Mouse (Mus musculus) limb, embryonic 12.5 days (tissue): Measurements from ENCODE around the gene Agpat1. TPM values are rescaled to one million over a fixed set of nuclear protein-coding genes. Genes with fewer than 3 reads are reported as not detected.
A peak's percentile ranks its signal among the peaks of the same experiment; 100 is the strongest.

Source experiments
- ATAC-seq: fragments of 200-750 bp; cut with Nextera tagmentation; 2 replicates; pipeline ENCODE4 v1.8.0; 2017; ENCODE audit warnings: low read depth, moderate TSS enrichment; ENCODE audit not compliant: insufficient number of reproducible peaks, insufficient read depth, low FRiP score, low TSS enrichment
- H3K27ac ChIP-seq: fragments of 300-500 bp; sonication (generic); 2 replicates; pipeline ENCODE4 v1.5.1; 2016; ENCODE audit warnings: mild to moderate bottlenecking, moderate library complexity
- H3K27me3 ChIP-seq: fragments of 300-500 bp; sonication (generic); 2 replicates; pipeline ENCODE4 v1.6.1; 2016; ENCODE audit warnings: mild to moderate bottlenecking, moderate library complexity
- H3K36me3 ChIP-seq: fragments of 300-500 bp; sonication (generic); 2 replicates; pipeline ENCODE4 v1.6.1; 2016; ENCODE audit warnings: mild to moderate bottlenecking, moderate library complexity
- H3K4me1 ChIP-seq: fragments of 300-500 bp; sonication (generic); replicated peaks from 2 replicates; pipeline ENCODE4 v1.6.1; 2016
- H3K4me2 ChIP-seq: fragments of 300-500 bp; sonication (generic); 2 replicates; pipeline ENCODE4 v1.6.1; 2016; ENCODE audit warnings: mild to moderate bottlenecking, moderate library complexity
- H3K4me3 ChIP-seq: fragments of 300-500 bp; sonication (generic); replicated peaks from 2 replicates; pipeline ENCODE4 v1.5.1; 2016; ENCODE audit warnings: mild to moderate bottlenecking
- H3K9ac ChIP-seq: fragments of 300-500 bp; sonication (generic); replicated peaks from 2 replicates; pipeline ENCODE4 v1.6.1; 2016; ENCODE audit warnings: mild to moderate bottlenecking, moderate library complexity
- H3K9me3 ChIP-seq: fragments of 300-500 bp; sonication (generic); 2 replicates; pipeline ENCODE4 v1.6.1; 2016; ENCODE audit warnings: mild to moderate bottlenecking, moderate library complexity
- WGBS: fragments of 180-500 bp; shearing (Covaris S2); methylation state at CpG from one replicate; pipeline ENCODE4 v1.1.7; 2016; 5-methylcytosine and 5-hydroxymethylcytosine counted together
- polyA plus RNA-seq: library from polyadenylated mRNA; unstranded; fragments of >200 nt; fragmentation: Nextera tagmentation; extraction: Ambion mirVana; gene quantifications from 2 replicates; pipeline ENCODE4 v1.2.1, GENCODE M21; 2016

The Agpat1 gene
- polyA plus RNA-seq, 1 experiment from 2014 or later, result 53.4 TPM

DNA sequence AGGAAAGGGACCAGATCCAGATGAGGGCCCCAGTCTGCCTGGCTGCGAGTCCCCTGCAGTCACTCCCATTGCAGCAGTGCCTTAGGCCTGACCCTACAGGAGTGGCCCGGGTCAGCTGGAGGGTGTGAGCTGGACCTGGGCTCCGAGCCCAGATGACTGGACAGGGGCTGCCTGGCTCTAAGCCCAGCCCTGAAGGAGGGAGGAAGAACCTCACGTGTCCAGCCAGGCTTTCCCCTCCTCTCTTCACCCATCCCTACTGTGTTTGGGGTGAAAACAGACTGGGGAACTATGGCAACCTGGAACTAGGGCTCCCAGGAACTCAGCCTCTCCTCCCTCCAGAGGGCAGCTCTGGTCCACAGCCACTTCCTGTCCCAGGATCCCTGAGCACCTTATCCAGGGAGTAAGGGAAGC is 51.5 kb downstream of the Agpat1 start:
- 69% methylated on average over 4 of the region's 4 CpGs for WGBS
- Histone ChIP-seq H3K27me3 (peaks cover 27% of the 10 kb centered on the region), H3K36me3 (peaks cover 49% of the 10 kb centered on the region), H3K9me3 (no peaks in the 10 kb centered on the region), H3K4me3 (no peak overlapping the region), H3K9ac (no peak overlapping the region), H3K4me2 (no peak overlapping the region), H3K27ac (0 out of 2 replicates have a peak overlapping the region, but pooled peaks have one; percentile 4), H3K4me1 (peaks cover 8% of the 10 kb centered on the region)
- no peak for ATAC-seq

DNA sequence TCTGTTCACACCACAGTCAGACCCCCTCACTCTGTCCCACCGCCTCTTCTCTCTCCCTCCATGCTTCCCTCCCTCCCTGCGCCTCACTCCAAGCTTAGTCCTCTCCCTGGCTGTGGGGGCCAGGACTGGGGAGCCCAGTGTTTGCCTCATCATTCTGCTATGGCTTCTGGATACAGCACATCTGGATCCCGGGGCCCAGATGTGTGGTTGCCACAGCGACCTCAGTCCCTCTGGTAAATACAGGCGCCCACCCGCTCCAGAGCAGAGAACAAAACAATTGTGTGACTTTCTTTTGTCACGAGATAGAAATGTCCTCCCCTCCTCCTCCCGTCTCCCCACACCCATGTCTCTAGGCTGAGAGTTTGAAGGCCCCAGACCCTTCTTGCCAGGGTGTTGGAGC is 52.6 kb downstream of the Agpat1 start:
- H3K9me3 ChIP-seq, result no peaks in the 10 kb centered on the region
- H3K27ac ChIP-seq, result no peak overlapping the region
- H3K4me3 ChIP-seq, result no peak overlapping the region
- peaks cover 19% of the 10 kb centered on the region for H3K4me1 ChIP-seq
- ATAC-seq, result no peak
- no peak overlapping the region for H3K4me2 ChIP-seq
- H3K27me3 ChIP-seq, result peaks cover 37% of the 10 kb centered on the region
- WGBS, result 64% methylated on average over 8 of the region's 8 CpGs
- H3K36me3 ChIP-seq, result peaks cover 38% of the 10 kb centered on the region
- H3K9ac ChIP-seq, result no peak overlapping the region

DNA sequence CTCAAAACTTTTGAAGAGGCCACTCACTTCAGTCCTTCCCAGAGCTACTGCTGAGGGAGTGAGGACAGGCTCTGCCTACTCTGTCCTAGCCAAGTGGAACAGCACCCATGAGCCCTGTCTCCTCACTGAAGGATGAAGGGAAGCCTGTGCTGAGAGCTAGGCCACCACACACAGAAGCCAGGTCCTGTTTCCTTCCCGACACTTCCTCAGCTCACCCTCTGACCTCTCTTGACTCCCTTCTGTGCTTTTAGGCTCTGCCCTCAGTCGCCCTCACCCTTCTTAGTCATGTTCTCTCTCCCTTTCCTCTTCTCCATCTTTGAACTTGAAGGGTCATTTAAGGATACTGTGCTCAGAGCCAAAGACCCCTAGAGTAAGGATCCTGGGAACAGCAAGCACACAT is 53.2 kb downstream of the Agpat1 start:
- Histone ChIP-seq H3K9me3 (no peaks in the 10 kb centered on the region), H3K27me3 (peaks cover 39% of the 10 kb centered on the region), H3K4me1 (peaks cover 19% of the 10 kb centered on the region), H3K4me3 (no peak overlapping the region), H3K4me2 (no peak overlapping the region), H3K36me3 (peaks cover 32% of the 10 kb centered on the region), H3K9ac (no peak overlapping the region), H3K27ac (no peak overlapping the region)
- WGBS, result 18% methylated on average over 2 of the region's 2 CpGs
- ATAC-seq, result no peak

DNA sequence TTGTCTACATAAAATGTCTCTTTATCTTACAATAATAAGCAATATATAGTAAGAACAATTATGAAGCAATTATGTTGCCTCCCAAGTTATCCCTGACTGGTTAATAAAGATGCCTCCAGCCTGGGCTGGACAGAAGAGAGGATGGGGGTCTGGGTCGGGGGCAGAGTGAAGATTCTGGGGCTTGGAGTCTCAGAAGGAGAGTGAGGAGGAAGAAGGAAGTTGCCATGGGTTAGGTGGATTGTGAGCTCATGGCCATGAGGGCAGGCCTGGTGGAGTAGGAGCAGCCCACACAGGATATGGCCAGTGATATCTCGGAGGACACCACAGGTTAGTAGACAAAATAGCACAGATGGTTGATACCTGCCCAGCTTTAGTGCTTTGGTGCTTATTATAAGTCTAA is 54.1 kb downstream of the Agpat1 start:
- H3K9me3 ChIP-seq, result no peaks in the 10 kb centered on the region
- no peak overlapping the region for H3K9ac ChIP-seq
- ATAC-seq, result no peak
- H3K27me3 ChIP-seq, result peaks cover 48% of the 10 kb centered on the region
- peaks cover 24% of the 10 kb centered on the region for H3K36me3 ChIP-seq
- WGBS, result 77% methylated on average over 2 of the region's 2 CpGs
- H3K4me2 ChIP-seq, result no peak overlapping the region
- no peak overlapping the region for H3K27ac ChIP-seq
- peaks cover 19% of the 10 kb centered on the region for H3K4me1 ChIP-seq
- no peak overlapping the region for H3K4me3 ChIP-seq

DNA sequence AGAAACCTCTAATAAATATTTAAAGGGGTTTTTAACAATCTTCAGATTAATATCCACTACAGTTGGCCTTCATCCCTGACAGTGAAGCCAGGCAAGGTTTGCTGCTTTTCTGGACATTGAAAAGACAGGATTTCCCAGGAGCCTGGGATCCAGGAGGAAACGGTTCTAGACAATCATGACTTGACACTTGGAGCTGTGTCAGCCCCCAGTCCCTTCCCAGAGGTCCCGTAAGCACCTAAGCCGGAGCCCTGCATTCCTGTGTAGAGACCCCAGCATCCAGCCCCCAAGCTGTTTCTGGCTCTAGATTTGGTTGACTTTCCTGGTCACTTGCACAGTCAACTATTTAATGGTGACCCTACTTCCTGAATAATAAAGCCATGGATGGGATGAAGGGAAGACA is 54.5 kb downstream of the Agpat1 start:
- no peak overlapping the region for H3K4me2 ChIP-seq
- peaks cover 19% of the 10 kb centered on the region for H3K4me1 ChIP-seq
- no peaks in the 10 kb centered on the region for H3K9me3 ChIP-seq
- no peak overlapping the region for H3K27ac ChIP-seq
- peaks cover 52% of the 10 kb centered on the region for H3K27me3 ChIP-seq
- WGBS, result 78% methylated on average over 3 of the region's 3 CpGs
- H3K9ac ChIP-seq, result no peak overlapping the region
- ATAC-seq, result no peak
- peaks cover 19% of the 10 kb centered on the region for H3K36me3 ChIP-seq
- no peak overlapping the region for H3K4me3 ChIP-seq

DNA sequence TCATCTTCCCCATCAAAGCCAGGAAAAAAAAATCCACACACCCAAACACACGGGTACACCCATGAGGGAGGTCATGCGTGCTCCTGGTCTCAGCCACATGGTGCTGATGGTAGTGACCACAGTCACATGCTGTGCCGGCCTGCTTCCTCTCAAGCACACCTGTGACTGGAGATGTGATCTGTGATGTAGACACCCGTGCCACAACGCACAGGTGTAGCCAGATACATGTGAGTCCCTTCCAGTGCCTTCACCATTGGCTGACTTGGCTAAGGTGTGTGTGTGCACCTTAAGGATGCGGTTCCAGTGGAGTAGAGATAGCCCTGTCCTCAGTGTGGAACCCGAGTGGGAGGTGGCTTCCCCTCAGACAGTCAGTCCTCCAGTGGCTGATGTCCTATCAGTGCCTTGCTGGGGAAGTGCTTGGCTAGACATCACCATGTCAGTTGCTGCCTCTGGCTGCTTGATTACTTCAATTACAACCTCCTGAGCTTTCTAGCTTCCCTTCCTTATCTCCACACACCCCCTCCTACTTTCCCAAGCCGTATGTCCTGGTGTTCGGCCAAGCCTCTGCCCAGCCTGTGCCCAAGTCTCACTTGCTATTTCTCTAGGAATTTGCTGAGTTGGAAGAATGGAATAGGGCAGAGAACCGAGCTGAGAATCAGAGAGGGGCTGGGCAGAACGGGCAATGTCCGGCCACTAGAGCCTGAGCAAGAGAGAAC is 55.3 kb downstream of the Agpat1 start:
- WGBS, result 63% methylated on average over 12 of the region's 12 CpGs
- no peak overlapping the region for H3K4me3 ChIP-seq
- H3K9ac ChIP-seq, result no peak overlapping the region
- H3K36me3 ChIP-seq, result peaks cover 12% of the 10 kb centered on the region
- no peaks in the 10 kb centered on the region for H3K9me3 ChIP-seq
- no peak overlapping the region for H3K27ac ChIP-seq
- H3K4me1 ChIP-seq, result peaks cover 19% of the 10 kb centered on the region
- H3K4me2 ChIP-seq, result no peak overlapping the region
- peaks cover 57% of the 10 kb centered on the region for H3K27me3 ChIP-seq
- no peak for ATAC-seq

DNA sequence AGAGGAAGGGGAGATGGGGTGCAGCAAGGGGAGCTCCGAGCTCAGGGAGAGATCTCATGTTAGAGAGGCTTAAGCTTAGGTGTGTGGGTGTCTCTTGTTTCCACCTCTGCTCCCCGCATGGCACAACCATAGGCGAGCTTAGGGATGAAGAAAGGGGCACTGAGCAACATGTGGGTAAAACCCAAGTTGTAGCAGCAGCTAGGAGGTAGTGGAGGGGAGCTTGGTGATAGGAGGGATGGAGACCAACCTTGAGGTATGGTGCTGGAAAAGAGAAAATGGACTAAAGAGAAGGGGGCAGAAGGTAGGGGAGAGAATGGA is 55.8 kb downstream of the Agpat1 start:
- no peak overlapping the region for H3K27ac ChIP-seq
- H3K4me1 ChIP-seq, result peaks cover 19% of the 10 kb centered on the region

DNA sequence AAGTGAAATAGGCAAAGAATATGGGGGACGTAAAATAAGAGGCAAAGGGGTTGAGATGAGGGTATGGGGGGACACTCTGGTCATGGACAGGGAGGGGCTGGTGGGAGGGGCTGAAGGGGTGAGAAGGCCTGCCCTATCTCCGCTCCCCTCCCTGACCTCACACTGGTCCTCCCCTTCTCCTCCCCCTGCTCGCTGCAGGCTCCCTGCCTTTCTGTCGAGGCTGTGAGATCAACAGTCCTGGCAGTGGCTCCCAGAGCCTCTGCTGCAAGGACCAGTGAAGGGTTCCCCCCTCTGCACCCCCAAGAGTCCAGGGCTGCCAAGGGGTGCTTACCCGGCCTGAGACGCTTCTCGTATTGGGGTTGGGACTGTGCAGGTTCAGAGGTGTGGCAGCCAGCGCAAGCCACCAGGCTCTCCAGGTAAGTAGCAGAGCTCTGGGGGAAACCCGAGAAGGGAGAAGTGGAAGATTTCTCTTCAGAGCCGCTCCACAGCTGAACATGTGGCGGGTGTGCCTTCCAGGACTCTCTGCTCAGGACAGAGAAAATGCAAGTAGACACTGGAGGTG is 56.3 kb downstream of the Agpat1 start:
- Histone ChIP-seq H3K4me2 (peak overlapping the region; percentile 42; the same call in 1 of the 2 replicates), H3K27ac (no peak overlapping the region), H3K27me3 (peaks cover 64% of the 10 kb centered on the region), H3K9me3 (no peaks in the 10 kb centered on the region), H3K9ac (no peak overlapping the region), H3K4me1 (peaks cover 19% of the 10 kb centered on the region), H3K4me3 (no peak overlapping the region), H3K36me3 (peaks cover 2% of the 10 kb centered on the region; the same call in 1 of the 2 replicates)
- ATAC-seq, result no peak
- WGBS, result 25% methylated on average over 11 of the region's 11 CpGs

More for the DNA sequence above, 55.8 kb downstream of the Agpat1 start:
- WGBS, result 55% methylated on average over 3 of the region's 3 CpGs
- H3K4me2 ChIP-seq, result no peak overlapping the region
- H3K36me3 ChIP-seq, result peaks cover 6% of the 10 kb centered on the region; the same call in 1 of the 2 replicates
- no peaks in the 10 kb centered on the region for H3K9me3 ChIP-seq
- no peak for ATAC-seq
- H3K4me3 ChIP-seq, result no peak overlapping the region
- H3K9ac ChIP-seq, result no peak overlapping the region
- H3K27me3 ChIP-seq, result peaks cover 59% of the 10 kb centered on the region

DNA sequence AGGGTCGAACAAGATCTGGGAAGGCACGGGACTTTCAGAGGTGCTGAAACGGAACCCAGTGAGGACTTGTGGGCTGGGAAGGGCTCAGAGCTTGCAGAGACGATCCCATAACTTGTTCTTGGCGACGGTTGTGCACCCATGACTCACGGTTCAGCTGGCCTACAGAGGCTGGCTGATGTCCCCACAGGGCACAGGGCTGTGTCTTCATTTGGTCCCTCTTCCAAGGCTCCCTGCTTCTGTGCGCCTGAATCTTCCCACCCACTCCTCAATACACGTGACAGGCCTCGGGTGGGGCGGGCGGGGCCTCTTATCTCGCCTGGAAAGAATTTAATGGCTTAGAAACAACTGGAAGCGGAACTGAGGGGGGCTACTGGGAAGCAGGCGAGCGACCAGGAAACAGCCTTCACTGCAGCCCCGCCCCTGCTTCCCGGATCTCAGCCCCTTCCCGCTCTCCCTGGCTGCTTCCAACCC is 57.1 kb downstream of the Agpat1 start:
- Histone ChIP-seq H3K9me3 (no peaks in the 10 kb centered on the region), H3K4me1 (peaks cover 18% of the 10 kb centered on the region), H3K9ac (0 out of 2 replicates have a peak overlapping the region, but pooled peaks have one; percentile 1), H3K4me2 (peak overlapping the region; percentile 42), H3K27me3 (peaks cover 71% of the 10 kb centered on the region), H3K27ac (no peak overlapping the region), H3K36me3 (no peaks in the 10 kb centered on the region), H3K4me3 (peak overlapping the region; percentile 19; the same call in 1 of the 2 replicates)
- 7% methylated on average over 19 of the region's 19 CpGs for WGBS
- no peak for ATAC-seq

DNA sequence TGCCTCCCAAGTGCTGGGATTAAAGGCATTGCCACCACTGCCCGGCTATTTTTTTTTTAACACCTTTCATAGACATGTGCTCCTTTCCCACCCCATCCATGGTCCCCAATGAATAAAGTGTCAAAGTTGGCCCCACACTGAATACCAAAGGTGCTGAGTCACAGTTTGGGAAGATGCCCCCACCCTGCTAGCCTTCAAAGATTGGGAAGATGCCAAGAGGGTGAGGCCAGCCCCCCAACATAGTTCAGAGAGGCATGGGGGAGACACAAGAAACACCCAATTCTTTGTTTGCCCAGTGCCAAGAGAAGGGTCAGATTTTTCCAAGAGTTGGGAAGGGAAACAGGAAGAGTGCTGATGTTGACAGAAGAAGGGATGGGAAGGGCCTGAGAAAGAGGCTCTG is 58.4 kb downstream of the Agpat1 start:
- Histone ChIP-seq H3K4me1 (peaks cover 15% of the 10 kb centered on the region), H3K27me3 (peaks cover 75% of the 10 kb centered on the region), H3K36me3 (no peaks in the 10 kb centered on the region), H3K27ac (no peak overlapping the region), H3K9me3 (no peaks in the 10 kb centered on the region), H3K4me2 (no peak overlapping the region), H3K4me3 (no peak overlapping the region), H3K9ac (no peak overlapping the region)
- ATAC-seq, result no peak
- 94% methylated on average over 1 of the region's 1 CpGs for WGBS

DNA sequence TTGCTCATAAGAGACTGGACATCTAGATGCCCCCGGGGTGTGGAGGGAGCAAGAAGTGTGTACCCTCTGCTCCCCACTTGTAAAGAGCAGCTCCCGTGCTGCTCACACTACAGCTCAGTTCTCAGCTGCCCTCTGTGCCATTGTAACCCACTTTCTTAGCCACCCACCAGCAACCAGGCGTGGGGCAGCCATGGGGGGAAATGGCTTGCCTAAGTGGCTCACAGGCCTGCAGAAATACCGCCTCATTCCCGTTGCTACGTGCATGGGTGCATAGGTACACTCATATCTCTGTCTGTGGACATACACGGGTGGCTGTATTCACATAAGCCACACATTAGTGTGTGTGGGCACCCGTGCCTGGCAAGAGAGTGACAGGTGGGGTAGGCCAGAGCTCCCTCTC is 58.9 kb downstream of the Agpat1 start:
- H3K9me3 ChIP-seq, result no peaks in the 10 kb centered on the region
- no peak overlapping the region for H3K4me2 ChIP-seq
- ATAC-seq, result no peak
- H3K27me3 ChIP-seq, result peaks cover 75% of the 10 kb centered on the region
- H3K4me1 ChIP-seq, result peaks cover 15% of the 10 kb centered on the region
- H3K9ac ChIP-seq, result no peak overlapping the region
- WGBS, result 75% methylated on average over 8 of the region's 8 CpGs
- H3K27ac ChIP-seq, result no peak overlapping the region
- H3K36me3 ChIP-seq, result no peaks in the 10 kb centered on the region
- no peak overlapping the region for H3K4me3 ChIP-seq
